Mouse (Mus musculus) gastrocnemius, postnatal 25 days (tissue): ENCODE measurements around the gene Olfr630. TPM values are rescaled to one million over a fixed set of nuclear protein-coding genes. Genes with fewer than 3 reads are reported as not detected.
"Not testable (repeated sequence)": the region's sequence is repeated elsewhere in the genome, so short reads cannot be mapped to it uniquely, and the experiment has no call there.

Source experiments
- DNase-seq: peaks from one replicate; pipeline ENCODE4 v3.0.0; 2022
- long read RNA-seq, 2 experiments: library from polyadenylated mRNA; stranded (forward); transcript quantifications; one replicate each; pipeline ENCODE4 v2.0.0; 2021
- total RNA-seq, 2 experiments: library from RNA; stranded (reverse); gene quantifications; 1 replicate in 1 of 2; 2 replicates in 1 of 2; pipeline ENCODE4 v1.2.3; 2021

Gene Olfr630
- total RNA-seq = not detected
- long read RNA-seq, experiment 1 = 0 reads
- long read RNA-seq, experiment 2 = 0 reads

GRCm38 (mm10) chr7:103757233-103757632, at the start of gene Olfr630:
Olfr630 (minus strand) TSS chr7:103757333.
- DNase-seq = no peak

- DNase-seq = no peak
These were observed 49.7 kb upstream of the Olfr630 start for GRCm38 (mm10) chr7:103806856-103807255.

DNA sequence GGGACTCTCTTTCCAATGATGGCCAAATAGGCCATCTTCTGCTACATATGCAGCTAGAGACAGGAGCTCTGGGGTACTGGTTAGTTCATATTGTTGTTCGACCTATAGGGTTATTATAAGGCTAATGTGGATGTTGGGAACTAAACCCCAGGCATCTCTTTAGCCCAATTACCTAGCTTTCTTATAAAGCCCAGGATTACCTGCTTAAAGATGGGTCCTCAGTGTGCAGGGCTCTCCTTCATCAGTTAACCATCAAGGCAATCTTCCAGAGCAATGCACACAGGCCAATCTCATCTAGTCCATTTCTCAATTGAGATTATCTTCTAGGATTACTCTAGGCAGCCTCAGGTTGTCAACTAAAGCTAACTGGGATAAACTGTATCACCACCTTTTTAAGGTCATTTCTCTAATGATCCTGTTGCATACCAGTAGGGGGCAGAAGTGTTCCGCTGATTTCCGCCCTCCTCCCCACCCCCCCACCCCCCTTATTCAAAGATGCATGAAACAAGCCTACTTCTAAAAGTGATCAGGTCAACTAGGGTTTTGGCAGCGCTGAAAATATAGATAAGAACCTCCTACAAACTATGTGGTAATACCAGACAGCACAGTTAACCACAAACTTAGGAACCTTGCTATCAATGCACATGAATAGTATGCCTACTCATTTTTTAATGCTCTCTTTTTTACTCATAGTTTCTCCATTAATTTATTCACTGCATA, 35.7 kb upstream of the Olfr630 start:
- DNase-seq = no peak

DNA sequence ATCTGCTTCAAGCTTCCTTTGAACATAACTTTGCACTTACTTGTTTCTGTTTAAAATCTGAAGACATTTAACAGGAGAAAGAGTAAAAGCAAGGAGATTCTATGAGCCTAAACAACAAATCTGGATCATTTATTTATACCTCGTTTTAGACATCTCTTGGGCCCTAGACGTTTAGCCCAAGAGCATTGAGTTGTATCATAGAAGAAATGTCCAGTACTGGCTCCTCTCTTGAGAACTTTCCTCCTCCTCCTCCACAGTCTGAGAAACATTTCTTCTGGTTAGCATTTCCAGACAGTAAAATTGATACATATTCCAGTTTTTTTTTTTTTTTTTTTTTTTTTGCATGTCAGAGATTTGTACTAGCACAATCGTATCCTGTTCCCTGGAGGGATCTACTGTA, 34.6 kb upstream of the Olfr630 start, which contains the start of gene Olfr67:
Gene Olfr67, minus strand, starts transcription at position 101 of the 400 bp plus-strand sequence.
- DNase-seq = no peak

GRCm38 (mm10) chr7:103779598-103779997, 22.5 kb upstream of the Olfr630 start, which contains the start of gene Olfr68:
Olfr68 (minus strand) TSS chr7:103779698.
- no peak for DNase-seq

- DNase-seq = not testable (repeated sequence)
These were observed 20.5 kb upstream of the Olfr630 start for GRCm38 (mm10) chr7:103777652-103778051.

GRCm38 (mm10) chr7:103771494-103771893, 14.4 kb upstream of the Olfr630 start, which contains the start of gene Olfr69:
Olfr69 (minus strand) TSS chr7:103771594.
- DNase-seq = no peak

DNA sequence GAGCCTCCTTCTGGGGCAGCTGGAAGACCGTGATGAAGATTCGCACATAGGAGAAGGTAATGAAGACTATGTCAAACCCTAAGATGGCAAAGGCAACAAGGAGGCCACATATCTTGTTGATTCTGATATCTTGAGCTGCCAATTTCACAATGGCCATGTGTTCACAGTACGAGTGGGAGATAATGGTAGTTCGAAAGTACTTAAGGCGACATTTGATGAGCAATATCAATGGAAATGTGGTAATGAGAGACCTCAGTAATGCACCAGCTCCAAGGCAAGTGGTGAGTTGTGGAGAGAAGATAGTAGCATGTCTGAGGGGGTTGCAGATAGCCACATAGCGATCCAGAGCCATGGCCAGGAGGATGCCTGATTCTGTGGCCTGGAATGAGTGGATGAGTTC, 10.6 kb upstream of the Olfr630 start:
- DNase-seq = not testable (repeated sequence)

DNA sequence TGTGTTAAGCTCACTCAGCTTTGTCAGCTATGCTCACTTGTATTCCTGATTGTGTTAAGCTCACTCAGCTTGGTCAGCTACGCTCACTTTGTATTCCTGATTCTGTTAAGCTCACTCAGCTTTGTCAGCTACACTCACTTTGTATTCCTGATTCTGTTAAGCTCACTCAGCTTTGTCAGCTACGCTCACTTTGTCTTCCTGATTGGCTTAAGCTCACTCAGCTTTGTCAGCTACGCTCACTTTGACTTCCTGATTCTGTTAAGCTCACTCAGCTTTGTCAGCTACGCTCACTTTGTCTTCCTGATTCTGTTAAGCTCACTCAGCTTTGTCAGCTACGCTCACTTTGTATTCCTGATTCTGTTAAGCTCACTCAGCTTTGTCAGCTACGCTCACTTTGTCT, 5.1 kb upstream of the Olfr630 start:
- DNase-seq = not testable (repeated sequence)

- DNase-seq = no peak
These were observed 12.3 kb downstream of the Olfr630 start, which contains the start of gene Olfr629 for GRCm38 (mm10) chr7:103744843-103745242. Olfr629 (minus strand) TSS chr7:103744943.

- DNase-seq = no peak
These were observed 27.1 kb downstream of the Olfr630 start, which contains the start of gene Olfr628 for GRCm38 (mm10) chr7:103730074-103730473. Olfr628 (plus strand) TSS chr7:103730374.

- DNase-seq = not testable (repeated sequence)
These were observed 40.7 kb downstream of the Olfr630 start for GRCm38 (mm10) chr7:103716398-103716797.

GRCm38 (mm10) chr7:103714371-103714770, 42.8 kb downstream of the Olfr630 start, which contains the start of gene Olfr243:
Olfr243 (plus strand) TSS chr7:103714671.
- no peak for DNase-seq

DNA sequence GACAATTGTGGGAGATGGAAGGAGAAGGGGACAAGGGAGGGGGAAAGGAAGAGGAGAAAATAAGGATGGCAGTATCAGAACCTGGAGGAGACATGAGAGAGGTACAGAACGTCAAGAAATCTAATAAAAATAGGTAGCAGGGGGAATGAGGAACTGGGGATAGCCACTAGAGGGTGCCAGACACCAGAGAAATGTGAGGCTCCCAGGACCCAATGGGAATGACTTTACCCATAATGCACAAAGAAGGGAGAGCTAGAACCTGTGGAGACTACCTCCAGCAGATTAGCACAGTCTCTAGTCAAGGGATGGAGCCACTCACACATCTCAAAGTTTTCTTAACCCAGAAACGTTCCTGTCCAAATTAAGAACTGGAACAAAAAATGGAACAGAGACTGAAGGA, 45.1 kb downstream of the Olfr630 start:
- no peak for DNase-seq

Other genes starting within 250 kb of the Olfr630 start
- gene Olfr610, start 245.2 kb downstream of the Olfr630 start, total RNA-seq = not detected
- not detected for gene Olfr611, start 236.5 kb downstream of the Olfr630 start, total RNA-seq
- gene Olfr612, start 214.6 kb downstream of the Olfr630 start, total RNA-seq = not detected
- gene Olfr613, start 209.3 kb downstream of the Olfr630 start, total RNA-seq = not detected
- gene Olfr615, start 201.3 kb downstream of the Olfr630 start, total RNA-seq = not detected
- gene Olfr616, start 188.2 kb downstream of the Olfr630 start, total RNA-seq = not detected
- gene Olfr617, start 184.3 kb downstream of the Olfr630 start, total RNA-seq = not detected
- not detected for gene Olfr618, start 167.2 kb downstream of the Olfr630 start, total RNA-seq
- not detected for gene Olfr619, start 156.8 kb downstream of the Olfr630 start, total RNA-seq
- not detected for gene Olfr620, start 144.8 kb downstream of the Olfr630 start, total RNA-seq
- gene Olfr622, start 114.6 kb downstream of the Olfr630 start, total RNA-seq = not detected
- not detected for gene Olfr623, start 93.6 kb downstream of the Olfr630 start, total RNA-seq
- gene Olfr624, start 86.1 kb downstream of the Olfr630 start, total RNA-seq = not detected
- not detected for gene Olfr625-ps1, start 74.6 kb downstream of the Olfr630 start, total RNA-seq
- not detected for gene Olfr243, start 42.7 kb downstream of the Olfr630 start, total RNA-seq
- gene Olfr628, start 27.0 kb downstream of the Olfr630 start, total RNA-seq = not detected
- gene Olfr629, start 12.4 kb downstream of the Olfr630 start, total RNA-seq = not detected
- not detected for gene Olfr69, start 14.3 kb upstream of the Olfr630 start, total RNA-seq
- gene Olfr68, start 22.4 kb upstream of the Olfr630 start, total RNA-seq = not detected
- gene Olfr67, start 34.5 kb upstream of the Olfr630 start, total RNA-seq = not detected
- 100 to 1,000 TPM in 1 of 2 experiments, 10 to 100 TPM in 1; 60.5 to 281 TPM for gene Hbb-bt, start 56.7 kb upstream of the Olfr630 start, total RNA-seq
- 1,000 to 10,000 TPM in 1 of 2 experiments, 100 to 1,000 TPM in 1; 504 to 2,205 TPM for gene Hbb-bs, start 70.8 kb upstream of the Olfr630 start, total RNA-seq
- gene Hbb-bh2, start 83.2 kb upstream of the Olfr630 start, total RNA-seq = not detected
- not detected for gene Hbb-bh1, start 85.8 kb upstream of the Olfr630 start, total RNA-seq
- gene Hbb-y, start 95.9 kb upstream of the Olfr630 start, total RNA-seq = not detected
- gene Olfr66, start 128.9 kb upstream of the Olfr630 start, total RNA-seq = not detected
- not detected for gene Olfr64, start 137.2 kb upstream of the Olfr630 start, total RNA-seq
- not detected for gene Olfr65, start 146.2 kb upstream of the Olfr630 start, total RNA-seq
- gene Olfr631, start 171.5 kb upstream of the Olfr630 start, total RNA-seq = not detected
- not detected for gene Olfr632, start 177.0 kb upstream of the Olfr630 start, total RNA-seq
- gene Olfr633, start 187.1 kb upstream of the Olfr630 start, total RNA-seq = not detected
- gene Olfr635, start 213.8 kb upstream of the Olfr630 start, total RNA-seq = not detected
- gene Olfr638, start 241.4 kb upstream of the Olfr630 start, total RNA-seq = not detected